Comparison of ENCODE assay signal across 1 mouse cellular context in the genomic region with DNA sequence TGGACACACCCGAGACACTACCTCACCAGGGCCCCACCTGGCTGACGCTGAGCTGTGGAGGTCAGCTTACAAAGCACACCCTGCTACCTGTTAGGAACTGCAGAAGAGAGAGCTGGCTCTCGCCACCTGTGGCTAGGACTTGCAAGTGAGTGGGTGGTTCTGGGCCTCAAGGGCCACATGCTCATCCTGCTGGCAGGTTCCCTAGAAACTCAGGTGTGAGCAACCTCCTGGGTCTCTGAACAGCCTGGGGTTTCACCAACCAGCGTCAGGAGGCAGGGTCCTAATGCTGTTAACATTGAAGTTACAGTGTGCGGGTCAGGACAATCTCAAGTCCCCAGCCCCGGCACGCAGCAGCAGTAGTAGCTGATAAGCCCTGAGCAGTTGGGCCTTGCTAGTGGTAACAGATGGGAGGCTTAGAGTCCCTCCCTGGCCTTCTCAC.
TF ChIP-seq lines count a peak whose summit lies in the region.

No protein-coding gene starts in this region.

TF ChIP-seq in MEL, 35 proteins besides CTCF, POLR2A, EP300 and RAD21 (continued from another document):
- TF ChIP-seq MAZ (IDR thresholded peaks at IDR 0.05; ENCODE audit: low read depth, low read length), result 0 out of 2 replicates have a peak, but pooled peaks have one; percentile 31
- TF ChIP-seq UBTF (IDR thresholded peaks at IDR 0.05; ENCODE audit: borderline replicate concordance, insufficient read depth, low read depth, low read length), result peak; percentile 78; the same call in 1 of the 2 replicates
- peak; percentile 100 for TF ChIP-seq TAL1 (IDR thresholded peaks at IDR 0.05; ENCODE audit: low read length)
- TF ChIP-seq TBP (IDR thresholded peaks at IDR 0.05; ENCODE audit: low read depth, low read length), result peak; percentile 90
- peak; percentile 95 for TF ChIP-seq GATA1 (IDR thresholded peaks at IDR 0.05; ENCODE audit: low read depth, low read length)
- no peak for TF ChIP-seq ZNF384 (IDR thresholded peaks at IDR 0.05; ENCODE audit: low read depth, low read length)
- TF ChIP-seq TCF12 (IDR thresholded peaks at IDR 0.05; ENCODE audit: low read depth, low read length), result peak; percentile 98
- TF ChIP-seq NRF1 (IDR thresholded peaks at IDR 0.05; ENCODE audit: insufficient read depth, low read depth, low read length, poor library complexity, severe bottlenecking), result no peak
- peak; percentile 61 for TF ChIP-seq SIN3A (IDR thresholded peaks at IDR 0.05; ENCODE audit: low read length)
- TF ChIP-seq BHLHE40 (IDR thresholded peaks at IDR 0.05; ENCODE audit: borderline replicate concordance, low read depth, low read length), result peak; percentile 40; the same call in 1 of the 2 replicates
- TF ChIP-seq MYC (IDR thresholded peaks at IDR 0.05; ENCODE audit: low read depth, low read length), result no peak
